Mouse (Mus musculus) midbrain, embryonic 10.5 days (tissue): ENCODE results near the gene Pou1f1. TPM values are rescaled to one million over a fixed set of nuclear protein-coding genes. Genes with fewer than 3 reads are reported as not detected.

Source experiments
- DNase-seq: peaks from one replicate; pipeline ENCODE4 v3.0.0-alpha.2; 2017; ENCODE audit warnings: low spot score
- H3K27ac ChIP-seq: fragments of 300-500 bp; sonication (generic); replicated peaks from 2 replicates; pipeline ENCODE4 v1.5.1; 2016; ENCODE audit warnings: mild to moderate bottlenecking
- H3K27me3 ChIP-seq: fragments of 300-500 bp; sonication (generic); 2 replicates; pipeline ENCODE4 v1.6.1; 2016; ENCODE audit warnings: low read depth, mild to moderate bottlenecking; ENCODE audit not compliant: poor library complexity, severe bottlenecking
- H3K36me3 ChIP-seq: fragments of 300-500 bp; sonication (generic); 2 replicates; pipeline ENCODE4 v1.6.1; 2016; ENCODE audit warnings: mild to moderate bottlenecking, moderate library complexity
- H3K4me1 ChIP-seq: fragments of 300-500 bp; sonication (generic); 2 replicates; pipeline ENCODE4 v1.6.1; 2016
- H3K4me3 ChIP-seq: fragments of 300-500 bp; sonication (generic); 2 replicates; pipeline ENCODE4 v1.5.1; 2016; ENCODE audit warnings: mild to moderate bottlenecking, moderate library complexity
- H3K9me3 ChIP-seq: fragments of 300-500 bp; sonication (generic); replicated peaks from 2 replicates; pipeline ENCODE4 v1.6.1; 2016; ENCODE audit warnings: mild to moderate bottlenecking
- WGBS: fragments of 180-500 bp; shearing (Covaris S2); methylation state at CpG from one replicate; pipeline ENCODE4 v1.1.7; 2016; 5-methylcytosine and 5-hydroxymethylcytosine counted together
- polyA plus RNA-seq: library from polyadenylated mRNA; unstranded; fragments of >200 nt; fragmentation: Nextera tagmentation; extraction: Ambion mirVana; gene quantifications from 2 replicates; pipeline ENCODE4 v1.2.1, GENCODE M21; 2016

The Pou1f1 gene
- polyA plus RNA-seq: not detected in 2 replicates

DNA sequence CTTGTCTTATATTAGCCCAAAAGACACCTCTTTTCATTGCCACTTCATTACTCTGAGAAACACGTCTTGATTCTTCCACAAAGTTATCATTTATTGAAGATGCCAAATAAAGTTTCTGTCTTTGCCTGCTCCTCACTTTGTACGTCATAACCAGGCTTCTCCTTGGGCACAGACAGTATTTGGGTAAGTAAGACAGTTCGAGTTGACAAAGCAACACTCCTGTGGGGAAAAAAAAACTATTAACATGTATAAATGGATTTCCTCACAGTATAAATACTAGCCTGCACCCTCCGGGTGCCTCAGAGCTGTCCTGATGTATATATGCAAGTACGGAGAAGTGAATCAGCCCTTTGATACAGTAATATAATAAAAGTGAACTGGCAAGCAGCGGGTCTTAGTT, at the start of gene Pou1f1:
Gene Pou1f1 (plus strand): TSS at position 301 of the 400 bp plus-strand sequence.
- H3K27ac ChIP-seq: no peak within 1 kb of the TSS
- no peaks in the 10 kb centered on the region for H3K9me3 ChIP-seq
- H3K4me3 ChIP-seq: no peak within 1 kb of the TSS
- H3K4me1 ChIP-seq: no peaks in the 10 kb centered on the region
- DNase-seq: no peak
- no peaks in the 10 kb centered on the region for H3K36me3 ChIP-seq
- WGBS: 86% methylated on average over 6 of the region's 6 CpGs
- H3K27me3 ChIP-seq: no peaks in the 10 kb centered on the region

DNA sequence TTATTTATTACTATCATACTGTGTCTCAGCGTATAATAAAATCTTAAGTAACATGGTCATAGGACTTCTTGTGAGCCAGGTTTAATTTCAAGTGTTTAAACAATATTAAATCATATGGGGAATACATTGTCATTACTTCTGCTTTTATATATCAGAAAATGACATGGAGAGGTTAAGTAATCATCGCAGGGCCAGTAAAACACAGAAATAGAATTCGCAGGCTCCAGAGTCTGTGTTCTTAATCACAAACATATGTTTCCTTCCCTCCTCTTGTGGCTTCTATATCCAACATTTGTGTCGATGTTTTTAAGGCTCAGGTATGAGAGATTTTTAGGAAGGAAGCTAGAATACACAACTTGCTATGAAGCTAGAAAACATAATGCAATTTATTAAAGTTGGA, 49.7 kb upstream of the Pou1f1 start:
- H3K4me1 ChIP-seq: no peaks in the 10 kb centered on the region
- no peaks in the 10 kb centered on the region; the same call in 1 of the 2 replicates for H3K9me3 ChIP-seq
- no peak overlapping the region for H3K27ac ChIP-seq
- H3K36me3 ChIP-seq: no peaks in the 10 kb centered on the region
- H3K4me3 ChIP-seq: no peak overlapping the region
- H3K27me3 ChIP-seq: no peaks in the 10 kb centered on the region
- 84% methylated on average over 4 of the region's 4 CpGs for WGBS
- DNase-seq: no peak

DNA sequence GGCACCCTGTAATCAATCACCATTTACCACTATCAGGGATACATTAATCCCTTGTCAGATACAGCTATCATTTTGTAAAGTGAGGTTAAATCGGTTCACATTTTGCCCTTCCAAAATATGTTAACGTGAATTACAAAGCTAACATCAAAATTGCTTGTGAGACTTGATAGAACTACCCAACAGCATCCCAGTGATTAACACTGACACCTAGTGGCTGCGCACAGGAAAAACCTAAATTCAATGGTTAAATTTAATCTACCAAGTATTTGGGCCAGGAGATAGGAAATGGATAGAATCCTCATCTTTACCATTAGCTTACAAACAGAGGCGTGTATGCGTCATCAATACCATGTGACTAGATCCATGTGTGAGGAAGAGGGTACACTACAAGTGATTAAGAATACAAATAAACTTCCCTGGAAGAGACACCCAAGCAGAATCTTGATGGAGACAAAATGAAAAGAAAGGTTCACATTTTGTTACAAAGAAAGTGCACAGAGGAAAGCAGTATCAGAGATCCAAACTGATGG, 47.8 kb upstream of the Pou1f1 start:
- Histone ChIP-seq H3K9me3 (no peaks in the 10 kb centered on the region; the same call in 1 of the 2 replicates), H3K4me1 (no peaks in the 10 kb centered on the region), H3K27me3 (no peaks in the 10 kb centered on the region), H3K36me3 (no peaks in the 10 kb centered on the region), H3K4me3 (no peak overlapping the region), H3K27ac (no peak overlapping the region)
- DNase-seq: no peak
- WGBS: 25% methylated on average over 5 of the region's 5 CpGs

- no peaks in the 10 kb centered on the region for H3K36me3 ChIP-seq
- H3K4me3 ChIP-seq: no peak overlapping the region
- H3K9me3 ChIP-seq: no peaks in the 10 kb centered on the region
- no peaks in the 10 kb centered on the region for H3K27me3 ChIP-seq
- no peaks in the 10 kb centered on the region for H3K4me1 ChIP-seq
- H3K27ac ChIP-seq: no peak overlapping the region
- no peak for DNase-seq
- WGBS: 84% methylated on average over 6 of the region's 6 CpGs
These were observed 34.6 kb upstream of the Pou1f1 start for GRCm38 (mm10) chr16:65485726-65486125.

DNA sequence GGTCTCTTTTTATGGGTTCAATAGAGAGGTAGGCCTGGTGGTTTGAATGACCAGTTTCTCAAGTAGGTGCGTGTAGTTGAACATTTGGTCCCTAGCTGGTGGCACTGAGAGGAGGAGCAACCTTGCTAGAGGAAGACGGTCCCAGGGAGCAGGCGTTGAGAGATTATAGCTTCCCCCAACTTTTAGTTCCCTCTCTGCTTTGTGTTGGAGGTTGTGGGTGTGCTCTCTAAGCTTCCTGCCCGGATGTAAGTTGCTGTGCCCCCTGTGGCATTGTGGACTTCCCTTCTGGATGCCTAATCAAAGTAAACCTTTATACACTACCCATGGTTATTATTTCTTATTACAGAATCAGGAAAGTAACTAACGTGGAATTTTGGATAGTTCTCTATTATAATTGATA, 24.3 kb upstream of the Pou1f1 start:
- H3K27ac ChIP-seq: no peak overlapping the region
- no peaks in the 10 kb centered on the region for H3K36me3 ChIP-seq
- 84% methylated on average over 5 of the region's 5 CpGs for WGBS
- no peak overlapping the region for H3K4me3 ChIP-seq
- no peaks in the 10 kb centered on the region for H3K27me3 ChIP-seq
- DNase-seq: no peak
- no peaks in the 10 kb centered on the region for H3K9me3 ChIP-seq
- H3K4me1 ChIP-seq: no peaks in the 10 kb centered on the region

- DNase-seq: no peak
- 62% methylated on average over 2 of the region's 2 CpGs for WGBS
These were observed 23.3 kb upstream of the Pou1f1 start for GRCm38 (mm10) chr16:65497049-65497448.

DNA sequence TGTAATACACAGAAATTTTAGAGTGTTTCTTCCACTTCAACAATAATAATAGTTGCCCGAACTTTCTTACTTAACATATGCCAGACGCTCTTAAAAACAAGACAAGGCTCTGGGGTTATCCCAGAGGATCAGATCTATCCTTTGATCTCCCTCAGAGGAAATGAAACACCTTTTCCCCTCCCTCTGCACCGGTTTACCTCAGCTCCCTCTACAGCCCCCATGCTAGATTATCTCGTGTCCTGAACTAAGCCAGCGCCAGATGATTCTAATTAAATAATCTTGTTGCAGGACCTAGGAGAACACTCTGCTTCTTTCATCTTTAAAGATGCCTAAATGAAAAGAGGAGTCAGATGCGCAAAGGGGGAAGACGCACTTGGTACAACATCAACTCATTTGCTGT, 6.1 kb upstream of the Pou1f1 start:
- 69% methylated on average over 7 of the region's 7 CpGs for WGBS
- H3K27ac ChIP-seq: no peak overlapping the region
- H3K4me1 ChIP-seq: no peaks in the 10 kb centered on the region
- no peaks in the 10 kb centered on the region for H3K36me3 ChIP-seq
- H3K27me3 ChIP-seq: no peaks in the 10 kb centered on the region
- no peaks in the 10 kb centered on the region for H3K9me3 ChIP-seq
- H3K4me3 ChIP-seq: no peak overlapping the region
- no peak for DNase-seq

More at GRCm38 (mm10) chr16:65497049-65497448, 23.3 kb upstream of the Pou1f1 start:
- no peaks in the 10 kb centered on the region for H3K4me1 ChIP-seq
- H3K4me3 ChIP-seq: no peak overlapping the region
- H3K27me3 ChIP-seq: no peaks in the 10 kb centered on the region
- no peaks in the 10 kb centered on the region for H3K9me3 ChIP-seq
- no peak overlapping the region for H3K27ac ChIP-seq
- no peaks in the 10 kb centered on the region for H3K36me3 ChIP-seq

DNA sequence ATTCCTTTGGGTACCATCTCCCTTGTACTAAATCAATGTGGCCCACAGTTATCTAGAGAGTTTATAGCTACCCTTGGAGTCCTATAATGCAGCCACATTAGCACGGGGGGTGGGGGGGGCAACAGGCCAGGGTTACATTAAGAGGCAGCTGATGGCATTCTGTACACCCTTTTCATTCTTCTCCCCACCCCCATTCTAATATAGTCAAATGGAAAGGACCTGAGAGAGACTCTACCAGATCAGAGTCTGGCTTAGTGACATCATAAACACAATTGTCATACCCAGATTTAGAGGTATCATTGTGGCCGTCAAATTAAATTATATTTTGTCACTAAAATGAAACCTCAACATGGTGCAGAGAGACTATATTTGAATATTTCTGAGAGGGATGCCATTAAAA, 5.7 kb downstream of the Pou1f1 start:
- WGBS: 89% methylated on average over 2 of the region's 2 CpGs

DNA sequence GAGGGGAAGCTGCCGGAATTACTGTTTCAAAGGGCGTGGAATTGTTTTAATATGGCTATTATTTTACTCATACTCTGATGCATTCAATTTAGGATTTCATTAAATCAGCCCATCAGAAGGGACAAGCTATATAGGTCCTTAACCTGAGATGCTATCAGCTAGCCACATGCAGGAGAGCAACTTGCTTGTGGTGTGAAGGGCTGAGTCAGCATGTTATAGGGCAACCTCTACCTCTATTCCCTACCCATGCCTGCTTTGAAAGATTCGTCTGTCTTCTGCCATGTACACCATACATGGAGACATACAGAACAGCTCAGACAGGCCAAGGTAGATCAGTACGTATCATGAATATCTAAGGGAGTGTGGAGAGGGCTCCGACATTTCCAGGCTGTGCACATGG, 6.4 kb downstream of the Pou1f1 start:
- no peak for DNase-seq
- WGBS: 92% methylated on average over 5 of the region's 5 CpGs
- Histone ChIP-seq H3K4me3 (no peak overlapping the region), H3K27me3 (no peaks in the 10 kb centered on the region), H3K9me3 (no peaks in the 10 kb centered on the region), H3K4me1 (peaks cover 9% of the 10 kb centered on the region), H3K27ac (no peak overlapping the region), H3K36me3 (no peaks in the 10 kb centered on the region)

More for the DNA sequence above, 5.7 kb downstream of the Pou1f1 start:
- Histone ChIP-seq H3K36me3 (no peaks in the 10 kb centered on the region), H3K27me3 (no peaks in the 10 kb centered on the region), H3K4me1 (peaks cover 9% of the 10 kb centered on the region), H3K27ac (no peak overlapping the region), H3K4me3 (no peak overlapping the region), H3K9me3 (no peaks in the 10 kb centered on the region)
- DNase-seq: no peak

GRCm38 (mm10) chr16:65529589-65529988, 9.3 kb downstream of the Pou1f1 start:
- DNase-seq: peak; percentile 19
- H3K27me3 ChIP-seq: no peaks in the 10 kb centered on the region
- no peaks in the 10 kb centered on the region for H3K36me3 ChIP-seq
- no peak overlapping the region for H3K27ac ChIP-seq
- no peaks in the 10 kb centered on the region for H3K9me3 ChIP-seq
- WGBS: 2% methylated on average over 5 of the region's 5 CpGs
- no peak overlapping the region for H3K4me3 ChIP-seq
- H3K4me1 ChIP-seq: peaks cover 9% of the 10 kb centered on the region

GRCm38 (mm10) chr16:65531663-65532062, 11.4 kb downstream of the Pou1f1 start:
- no peak for DNase-seq
- no peak overlapping the region for H3K27ac ChIP-seq
- no peaks in the 10 kb centered on the region for H3K36me3 ChIP-seq
- no peaks in the 10 kb centered on the region for H3K9me3 ChIP-seq
- WGBS: 82% methylated on average over 8 of the region's 8 CpGs
- peaks cover 12% of the 10 kb centered on the region for H3K4me1 ChIP-seq
- no peaks in the 10 kb centered on the region for H3K27me3 ChIP-seq
- no peak overlapping the region for H3K4me3 ChIP-seq

DNA sequence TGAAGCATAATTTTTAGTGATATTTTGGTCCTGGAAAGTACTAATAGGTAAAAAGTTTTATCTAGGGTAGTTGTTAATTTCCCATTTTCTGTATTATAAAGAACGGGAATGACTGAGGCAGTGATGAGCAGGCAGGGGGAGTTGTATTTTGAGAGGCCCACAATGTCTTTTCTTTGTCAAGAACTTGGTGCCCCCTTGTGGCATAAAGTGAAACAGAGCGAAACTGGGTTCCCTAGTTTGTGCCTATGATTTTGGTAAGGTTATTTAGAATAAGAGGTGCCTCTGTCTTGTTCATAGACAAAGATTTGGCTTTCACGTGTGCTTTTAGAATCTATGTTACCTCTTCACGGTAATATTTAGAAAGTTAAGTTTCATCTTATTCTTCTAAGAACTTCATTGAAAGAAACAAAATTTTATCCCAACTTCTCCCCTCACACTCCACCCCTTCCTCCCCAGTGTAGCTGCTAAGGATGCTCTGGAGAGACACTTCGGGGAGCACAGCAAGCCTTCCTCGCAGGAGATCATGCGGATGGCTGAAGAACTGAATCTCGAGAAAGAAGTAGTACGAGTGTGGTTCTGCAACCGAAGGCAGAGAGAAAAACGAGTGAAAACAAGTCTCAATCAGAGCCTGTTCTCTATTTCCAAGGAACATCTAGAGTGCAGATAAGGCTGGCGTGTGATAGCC, 13.1 kb downstream of the Pou1f1 start:
- H3K4me1 ChIP-seq: peaks cover 20% of the 10 kb centered on the region
- no peaks in the 10 kb centered on the region for H3K9me3 ChIP-seq
- H3K27me3 ChIP-seq: no peaks in the 10 kb centered on the region
- no peak overlapping the region for H3K4me3 ChIP-seq
- H3K36me3 ChIP-seq: no peaks in the 10 kb centered on the region
- 35% methylated on average over 12 of the region's 12 CpGs for WGBS
- H3K27ac ChIP-seq: no peak overlapping the region
- peak; percentile 29 for DNase-seq

- 90% methylated on average over 11 of the region's 11 CpGs for WGBS
- no peak for DNase-seq
- H3K27ac ChIP-seq: no peak overlapping the region
- no peak overlapping the region for H3K4me3 ChIP-seq
- H3K9me3 ChIP-seq: no peaks in the 10 kb centered on the region
- H3K4me1 ChIP-seq: no peaks in the 10 kb centered on the region
- no peaks in the 10 kb centered on the region for H3K27me3 ChIP-seq
- H3K36me3 ChIP-seq: peaks cover 14% of the 10 kb centered on the region
These were observed 23.5 kb downstream of the Pou1f1 start for GRCm38 (mm10) chr16:65543676-65544293.
